Mouse (Mus musculus): ENCODE measurements around the gene Lipo4. TPM values are rescaled to one million over a fixed set of nuclear protein-coding genes. Genes with fewer than 3 reads are reported as not detected.
"Not testable (repeated sequence)": the region's sequence is repeated elsewhere in the genome, so short reads cannot be mapped to it uniquely, and the experiment has no call there.

Gene Lipo4
- not detected in 2 replicates for polyA plus RNA-seq (2015; fragmentation: Nextera tagmentation; extraction: Ambion mirVana)

DNA sequence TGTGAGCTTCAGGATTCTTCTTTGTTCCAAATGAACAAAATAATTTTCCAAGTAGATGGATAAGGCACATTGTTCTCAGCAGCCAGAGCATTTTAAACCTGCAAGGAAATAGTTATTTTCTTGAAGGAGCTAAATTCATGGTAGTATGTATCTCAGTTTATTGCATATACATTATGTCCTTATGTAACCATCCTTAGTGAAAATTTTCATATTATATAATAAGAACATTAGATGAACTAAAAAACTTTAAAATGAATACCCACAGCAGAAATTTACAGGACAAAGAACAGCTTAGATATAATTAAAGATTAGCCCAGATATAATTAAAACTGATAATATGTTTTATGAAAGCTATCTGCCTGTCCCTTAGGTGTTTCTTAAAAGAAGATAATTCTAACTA lies at the start of gene Lipo4:
TSS of gene Lipo4 (minus strand) at position 101 of the 400 bp plus-strand sequence.
- TF ChIP-seq CTCF (IDR thresholded peaks at IDR 0.05; ENCODE audit: low read depth): no peak
- no peak for TF ChIP-seq EP300 (optimal IDR thresholded peaks at IDR 0.05)
- H3K36me3 ChIP-seq (ENCODE audit: control insufficient read depth, insufficient read depth, low read length): no peaks in the 10 kb centered on the region
- DNase-seq (ENCODE audit: low spot score) (no peak), ATAC-seq (ENCODE audit: low FRiP score, low TSS enrichment) (no peak)
- H3K4me3 ChIP-seq (ENCODE audit: low read depth, low read length): no peak within 1 kb of the TSS
- H3K9me3 ChIP-seq (ENCODE audit: control insufficient read depth, low read length): no peaks in the 10 kb centered on the region
- no peak within 1 kb of the TSS for H3K27ac ChIP-seq (replicated peaks)
- H3K4me2 ChIP-seq (replicated peaks; ENCODE audit: low read depth): no peak within 1 kb of the TSS
- H3K27me3 ChIP-seq (ENCODE audit: control insufficient read depth, insufficient read depth, low read length): no peaks in the 10 kb centered on the region
- H3K9ac ChIP-seq (ENCODE audit: low read length): no peak within 1 kb of the TSS
- no peaks in the 10 kb centered on the region for H3K4me1 ChIP-seq (replicated peaks; ENCODE audit: control insufficient read depth, insufficient read depth)

- not testable (repeated sequence) for H3K4me2 ChIP-seq (replicated peaks; ENCODE audit: low read depth); H3K27ac ChIP-seq (replicated peaks); ATAC-seq (ENCODE audit: low FRiP score, low TSS enrichment); H3K4me1 ChIP-seq (replicated peaks; ENCODE audit: control insufficient read depth, insufficient read depth); H3K9ac ChIP-seq (ENCODE audit: low read length); H3K4me3 ChIP-seq (ENCODE audit: low read depth, low read length); H3K36me3 ChIP-seq (ENCODE audit: control insufficient read depth, insufficient read depth, low read length); H3K9me3 ChIP-seq (ENCODE audit: control insufficient read depth, low read length); DNase-seq (ENCODE audit: low spot score); H3K27me3 ChIP-seq (ENCODE audit: control insufficient read depth, insufficient read depth, low read length)
- WGBS: 47% methylated on average over 4 of the region's 4 CpGs
Measured at GRCm38 (mm10) chr19:33456426-33456825, 61.2 kb downstream of the Lipo4 start.

- 65% methylated on average over 4 of the region's 4 CpGs for WGBS
- DNase-seq (ENCODE audit: low spot score): no peak
- no peak overlapping the region for H3K4me3 ChIP-seq (ENCODE audit: low read depth, low read length)
- ATAC-seq (ENCODE audit: low FRiP score, low TSS enrichment): no peak
- H3K4me2 ChIP-seq (replicated peaks; ENCODE audit: low read depth): no peak overlapping the region
- TF ChIP-seq CTCF (IDR thresholded peaks at IDR 0.05; ENCODE audit: low read depth) (no peak), EP300 (optimal IDR thresholded peaks at IDR 0.05) (no peak)
- H3K4me1 ChIP-seq (replicated peaks; ENCODE audit: control insufficient read depth, insufficient read depth): no peaks in the 10 kb centered on the region
- H3K36me3 ChIP-seq (ENCODE audit: control insufficient read depth, insufficient read depth, low read length): no peaks in the 10 kb centered on the region
- no peaks in the 10 kb centered on the region for H3K27me3 ChIP-seq (ENCODE audit: control insufficient read depth, insufficient read depth, low read length)
- H3K27ac ChIP-seq (replicated peaks): no peak overlapping the region
- no peak overlapping the region for H3K9ac ChIP-seq (ENCODE audit: low read length)
- no peaks in the 10 kb centered on the region for H3K9me3 ChIP-seq (ENCODE audit: control insufficient read depth, low read length)
Measured at GRCm38 (mm10) chr19:33453725-33454124, 63.9 kb downstream of the Lipo4 start.

Other genes starting within 250 kb of the Lipo4 start
- 5.2 and 5.5 TPM in 2 replicates for gene Rnls, start 125.5 kb downstream of the Lipo4 start, polyA plus RNA-seq (2015; fragmentation: Nextera tagmentation; extraction: Ambion mirVana)
- gene Gm8978, start 107.5 kb upstream of the Lipo4 start, polyA plus RNA-seq (2015; fragmentation: Nextera tagmentation; extraction: Ambion mirVana): not detected in 2 replicates
- gene Lipo2, start 233.6 kb upstream of the Lipo4 start, polyA plus RNA-seq (2015; fragmentation: Nextera tagmentation; extraction: Ambion mirVana): 0.28 and 0.29 TPM in 2 replicates
- 12.2 and 13.5 TPM in 2 replicates for gene Lipo3, start 244.2 kb upstream of the Lipo4 start, polyA plus RNA-seq (2015; fragmentation: Nextera tagmentation; extraction: Ambion mirVana)

Data from stomach, postnatal 0 days (tissue).